Mouse (Mus musculus) bone marrow macrophage, adult 2 months (primary cell): ENCODE data around the gene Card11.

Experiments
- CTCF ChIP-seq: IDR thresholded peaks from 2 replicates; pipeline ENCODE4 v1.5.1; 2012; ENCODE audit warnings: low read depth, mild to moderate bottlenecking, low read length, moderate library complexity
- POLR2A ChIP-seq: IDR thresholded peaks from 2 replicates; pipeline ENCODE4 v1.6.1; 2012; ENCODE audit warnings: mild to moderate bottlenecking, low read depth, low read length, borderline replicate concordance

DNA sequence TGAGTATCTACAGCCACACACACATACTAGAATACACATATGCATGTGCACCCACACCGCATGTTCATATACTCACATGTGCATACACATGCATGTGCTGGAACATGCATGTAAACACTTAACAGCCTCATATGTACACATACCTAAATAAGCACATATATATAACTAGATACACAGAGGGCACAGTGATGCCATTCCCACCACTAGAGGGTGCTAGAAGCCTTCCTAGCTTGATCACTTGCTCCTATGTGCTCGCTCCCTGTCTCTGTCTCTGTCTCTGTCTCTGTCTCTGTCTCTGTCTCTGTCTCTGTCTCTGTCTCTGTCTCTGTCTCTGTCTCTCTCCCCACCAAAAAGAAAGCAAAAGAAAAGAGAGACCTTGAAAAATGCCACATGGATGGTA, 131.3 kb downstream of the Card11 start:
- peak; percentile 31; the same call in 1 of the 2 replicates for TF ChIP-seq CTCF
- TF ChIP-seq POLR2A = no peak
